Mouse (Mus musculus) lung, embryonic 16.5 days (tissue): Measurements from ENCODE around the gene Prss37. TPM values are rescaled to one million over a fixed set of nuclear protein-coding genes. Genes with fewer than 3 reads are reported as not detected.

ENCODE experiments used
- ATAC-seq: fragments of 200-750 bp; cut with Nextera tagmentation; 2 replicates; pipeline ENCODE4 v1.8.0; 2017; ENCODE audit warnings: low read depth, mild to moderate bottlenecking, moderate library complexity
- H3K27ac ChIP-seq: fragments of 300-500 bp; sonication (generic); 2 replicates; pipeline ENCODE4 v1.5.1; 2014; ENCODE audit warnings: mild to moderate bottlenecking, control low read depth, low read length
- H3K27me3 ChIP-seq: fragments of 300-500 bp; sonication (generic); 2 replicates; pipeline ENCODE4 v1.6.1; 2014; ENCODE audit warnings: low read depth, low read length, mixed read lengths; ENCODE audit not compliant: control insufficient read depth, insufficient read depth
- H3K36me3 ChIP-seq: fragments of 300-500 bp; sonication (generic); 2 replicates; pipeline ENCODE4 v1.6.1; 2014; ENCODE audit warnings: low read length; ENCODE audit not compliant: control insufficient read depth, insufficient read depth
- H3K4me1 ChIP-seq: fragments of 300-500 bp; sonication (generic); replicated peaks from 2 replicates; pipeline ENCODE4 v1.6.1; 2014; ENCODE audit warnings: low read length, mixed read lengths; ENCODE audit not compliant: control insufficient read depth, insufficient read depth
- H3K4me2 ChIP-seq: fragments of 300-500 bp; sonication (generic); 2 replicates; pipeline ENCODE4 v1.6.1; 2014; ENCODE audit warnings: low read depth, low read length, control low read depth
- H3K4me3 ChIP-seq: fragments of 300-500 bp; sonication (generic); 2 replicates; pipeline ENCODE4 v1.5.1; 2014; ENCODE audit warnings: mild to moderate bottlenecking, low read length, control low read depth
- H3K9ac ChIP-seq: fragments of 300-500 bp; sonication (generic); 2 replicates; pipeline ENCODE4 v1.6.1; 2014; ENCODE audit warnings: low read length, control low read depth
- H3K9me3 ChIP-seq: fragments of 300-500 bp; sonication (generic); 2 replicates; pipeline ENCODE4 v1.6.1; 2016; ENCODE audit warnings: low read length; ENCODE audit not compliant: control insufficient read depth
- WGBS: fragments of 180-500 bp; shearing (Covaris S2); extraction: QIAGEN DNeasy Blood & Tissue Kit; methylation state at CpG from one replicate; pipeline ENCODE4 v1.1.7; 2014; 5-methylcytosine and 5-hydroxymethylcytosine counted together
- polyA plus RNA-seq: library from polyadenylated mRNA; unstranded; fragments of >200 nt; fragmentation: Nextera tagmentation; extraction: Ambion mirVana; gene quantifications from 2 replicates; pipeline ENCODE4 v1.2.1, GENCODE M21; 2015

The Prss37 gene
- not detected in 2 replicates for polyA plus RNA-seq

DNA sequence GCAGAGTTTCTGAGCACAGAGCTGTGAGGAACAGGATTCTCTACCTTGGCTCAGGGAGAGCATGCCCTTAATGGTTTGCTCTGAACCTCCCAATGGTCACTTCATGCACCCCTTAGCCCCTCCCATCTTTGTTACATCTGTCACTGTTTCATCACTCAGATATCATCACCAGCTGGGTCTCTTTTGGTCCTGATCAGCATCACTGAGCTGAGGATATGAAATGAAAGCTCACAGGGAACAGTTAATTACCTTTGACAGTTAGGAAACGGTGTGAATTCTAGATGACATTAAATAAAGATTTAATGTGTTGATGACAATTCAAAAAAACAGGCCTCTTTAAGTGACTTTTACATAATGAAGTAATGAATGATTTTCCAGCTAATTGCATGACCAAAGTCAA, at the start of gene Prss37:
TSS of gene Prss37 (minus strand) at position 101 of the 400 bp plus-strand sequence.
- H3K4me3 ChIP-seq = no peak within 1 kb of the TSS
- H3K9me3 ChIP-seq = no peaks in the 10 kb centered on the region
- no peak within 1 kb of the TSS for H3K9ac ChIP-seq
- no peak within 1 kb of the TSS for H3K27ac ChIP-seq
- 63% methylated on average over 1 of the region's 1 CpGs for WGBS
- H3K4me2 ChIP-seq = no peak within 1 kb of the TSS
- H3K27me3 ChIP-seq = no peaks in the 10 kb centered on the region
- H3K36me3 ChIP-seq = no peaks in the 10 kb centered on the region
- ATAC-seq = no peak
- no peaks in the 10 kb centered on the region for H3K4me1 ChIP-seq

DNA sequence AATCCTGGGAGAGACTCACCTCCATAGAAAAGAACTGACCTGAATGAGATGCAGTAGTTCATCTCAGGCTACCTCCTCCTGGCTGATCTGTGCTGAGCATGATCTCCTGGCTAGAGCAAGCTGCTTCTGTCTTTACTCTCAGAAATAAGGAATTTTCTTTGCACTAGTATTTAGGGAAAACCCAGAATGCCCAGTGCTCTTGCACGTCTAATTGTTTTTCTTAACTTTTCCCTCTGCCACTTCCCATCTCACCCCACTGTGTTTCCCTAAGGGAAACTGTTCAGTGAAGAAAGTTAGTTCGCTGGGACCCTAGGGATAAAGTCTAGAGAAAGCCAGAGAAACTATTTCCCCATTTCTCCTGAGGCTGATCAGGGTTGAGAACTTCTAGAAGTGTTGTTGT, 35.6 kb upstream of the Prss37 start, which contains the start of gene Olfr461:
TSS of gene Olfr461 (minus strand) at position 101 of the 400 bp plus-strand sequence.
- no peaks in the 10 kb centered on the region for H3K9me3 ChIP-seq
- no peaks in the 10 kb centered on the region for H3K4me1 ChIP-seq
- no peak within 1 kb of the TSS for H3K4me2 ChIP-seq
- H3K36me3 ChIP-seq = no peaks in the 10 kb centered on the region
- H3K4me3 ChIP-seq = no peak within 1 kb of the TSS
- 78% methylated on average over 2 of the region's 2 CpGs for WGBS
- no peaks in the 10 kb centered on the region for H3K27me3 ChIP-seq
- H3K27ac ChIP-seq = no peak within 1 kb of the TSS
- no peak for ATAC-seq
- H3K9ac ChIP-seq = no peak within 1 kb of the TSS

DNA sequence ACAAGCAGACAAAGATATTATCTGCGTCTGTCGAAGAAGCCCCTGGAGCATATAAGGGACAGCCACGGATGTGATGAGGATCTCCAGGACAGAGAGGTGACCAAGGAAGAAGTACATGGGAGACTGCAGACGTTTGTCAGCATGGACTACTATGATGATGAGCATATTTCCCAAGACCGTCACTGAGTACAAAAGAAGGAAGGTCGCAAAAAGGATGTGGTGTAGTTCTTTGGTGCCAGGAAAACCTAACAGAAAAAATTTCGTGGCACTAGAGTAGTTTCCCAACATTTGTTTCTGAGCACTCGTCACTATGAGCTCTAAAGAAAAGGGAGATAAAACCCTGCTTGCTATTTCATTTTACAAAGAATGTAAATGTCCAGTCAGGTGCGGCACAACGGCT, 25.4 kb upstream of the Prss37 start:
- Histone ChIP-seq H3K4me3 (no peak overlapping the region), H3K36me3 (no peaks in the 10 kb centered on the region), H3K4me1 (no peaks in the 10 kb centered on the region), H3K27ac (no peak overlapping the region), H3K9ac (no peak overlapping the region), H3K27me3 (no peaks in the 10 kb centered on the region), H3K4me2 (no peak overlapping the region), H3K9me3 (no peaks in the 10 kb centered on the region)
- 77% methylated on average over 10 of the region's 10 CpGs for WGBS
- ATAC-seq = no peak

DNA sequence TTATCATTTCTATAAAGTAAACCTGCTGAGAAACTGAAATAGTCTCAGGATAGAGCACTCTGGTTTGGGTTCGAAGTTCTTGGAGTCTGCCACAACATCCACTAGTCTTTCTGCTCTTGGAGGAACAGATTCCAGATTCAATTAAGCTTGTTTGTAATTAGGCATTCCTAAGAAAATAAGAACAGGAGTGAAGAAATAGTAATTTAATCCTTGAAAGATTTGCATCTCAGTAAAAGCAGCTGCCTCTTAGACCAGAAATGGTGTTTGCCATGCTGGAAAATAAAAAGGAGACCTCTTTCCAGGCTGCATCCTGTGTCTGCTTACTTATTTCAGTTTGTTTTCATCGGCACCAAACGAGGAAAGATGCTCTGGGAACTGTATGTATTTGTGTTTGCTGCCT, 26.1 kb downstream of the Prss37 start, which contains the start of gene Tas2r108:
TSS of gene Tas2r108 (plus strand) at position 301 of the 400 bp plus-strand sequence.
- Histone ChIP-seq H3K9ac (no peak within 1 kb of the TSS), H3K4me1 (no peaks in the 10 kb centered on the region), H3K4me2 (no peak within 1 kb of the TSS), H3K27ac (no peak within 1 kb of the TSS), H3K4me3 (no peak within 1 kb of the TSS), H3K36me3 (no peaks in the 10 kb centered on the region), H3K9me3 (no peaks in the 10 kb centered on the region), H3K27me3 (no peaks in the 10 kb centered on the region)
- no peak for ATAC-seq
- WGBS = 91% methylated on average over 3 of the region's 3 CpGs

DNA sequence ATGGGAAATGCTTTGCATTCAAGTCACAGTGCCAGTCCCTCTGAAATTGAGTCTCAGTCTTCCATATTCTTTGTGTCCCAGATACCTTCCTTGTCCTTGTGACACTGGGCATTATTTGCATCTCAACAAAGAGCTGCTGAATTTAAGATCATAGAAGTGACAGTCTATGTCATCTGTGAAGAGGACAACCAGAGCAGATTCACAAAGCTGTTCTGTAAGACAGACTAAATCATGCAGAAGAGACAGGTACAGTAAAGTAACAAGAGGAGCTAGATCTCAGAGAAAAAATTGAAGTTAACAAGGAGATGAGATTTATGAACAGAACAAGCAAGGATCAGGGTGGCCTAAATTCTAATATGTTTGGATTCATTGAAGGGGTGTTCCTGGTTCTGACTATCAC, 28.4 kb downstream of the Prss37 start, which contains the start of gene Tas2r137:
TSS of gene Tas2r137 (plus strand) at position 301 of the 400 bp plus-strand sequence.
- H3K27me3 ChIP-seq = no peaks in the 10 kb centered on the region
- no peak within 1 kb of the TSS for H3K27ac ChIP-seq
- no peak within 1 kb of the TSS for H3K9ac ChIP-seq
- H3K4me3 ChIP-seq = no peak within 1 kb of the TSS
- no peaks in the 10 kb centered on the region for H3K9me3 ChIP-seq
- ATAC-seq = no peak
- no peak within 1 kb of the TSS for H3K4me2 ChIP-seq
- no peaks in the 10 kb centered on the region for H3K36me3 ChIP-seq
- H3K4me1 ChIP-seq = no peaks in the 10 kb centered on the region

DNA sequence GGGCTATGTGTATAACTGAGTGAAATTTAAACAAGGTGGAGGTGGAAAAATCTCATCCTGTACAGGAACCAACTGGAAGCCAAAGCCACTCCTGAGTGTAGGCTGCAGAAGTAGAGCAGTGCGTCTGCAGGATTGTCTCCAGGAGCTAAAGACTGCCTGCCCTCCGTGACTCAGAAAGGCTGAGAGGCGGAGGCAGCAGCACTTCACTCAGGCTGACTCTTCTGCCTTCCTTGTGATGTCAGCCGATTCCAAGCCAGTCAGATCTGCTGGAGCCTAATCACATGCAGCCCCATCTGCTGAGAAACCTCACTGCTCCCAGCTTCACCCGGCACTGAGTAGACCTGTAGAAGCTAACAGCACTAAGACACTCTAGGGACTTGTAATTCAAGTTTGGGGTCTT, 37.0 kb downstream of the Prss37 start:
- H3K27ac ChIP-seq = no peak overlapping the region
- 95% methylated on average over 5 of the region's 5 CpGs for WGBS
- H3K4me2 ChIP-seq = no peak overlapping the region
- H3K27me3 ChIP-seq = no peaks in the 10 kb centered on the region
- no peak for ATAC-seq
- H3K9me3 ChIP-seq = no peaks in the 10 kb centered on the region
- H3K9ac ChIP-seq = no peak overlapping the region
- peaks cover 39% of the 10 kb centered on the region for H3K36me3 ChIP-seq
- H3K4me1 ChIP-seq = no peaks in the 10 kb centered on the region
- H3K4me3 ChIP-seq = no peak overlapping the region

DNA sequence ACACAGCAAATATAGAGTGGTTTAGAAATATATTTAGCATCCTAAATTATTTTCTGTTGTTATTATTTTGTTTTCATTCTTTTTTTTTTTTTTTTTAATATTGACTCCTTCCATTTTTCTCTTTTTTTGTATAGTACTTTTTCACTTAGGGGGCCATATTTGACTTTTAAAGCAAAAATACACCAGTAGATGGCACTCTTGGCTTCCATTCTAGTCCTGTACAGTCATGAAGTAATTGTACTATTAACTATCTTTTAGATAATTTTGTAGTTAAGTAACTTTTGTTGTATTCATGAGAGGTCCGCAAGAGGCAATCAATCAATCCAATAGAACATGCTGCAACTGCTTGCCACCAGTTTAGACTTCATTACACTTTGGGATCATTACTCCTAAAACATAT, 39.6 kb downstream of the Prss37 start:
- Histone ChIP-seq H3K4me1 (no peaks in the 10 kb centered on the region), H3K27ac (no peak overlapping the region), H3K4me2 (no peak overlapping the region), H3K9me3 (no peaks in the 10 kb centered on the region), H3K4me3 (no peak overlapping the region), H3K27me3 (no peaks in the 10 kb centered on the region), H3K9ac (no peak overlapping the region), H3K36me3 (peaks cover 55% of the 10 kb centered on the region)
- no peak for ATAC-seq
- 76% methylated on average over 1 of the region's 1 CpGs for whole genome bisulfite sequencing

DNA sequence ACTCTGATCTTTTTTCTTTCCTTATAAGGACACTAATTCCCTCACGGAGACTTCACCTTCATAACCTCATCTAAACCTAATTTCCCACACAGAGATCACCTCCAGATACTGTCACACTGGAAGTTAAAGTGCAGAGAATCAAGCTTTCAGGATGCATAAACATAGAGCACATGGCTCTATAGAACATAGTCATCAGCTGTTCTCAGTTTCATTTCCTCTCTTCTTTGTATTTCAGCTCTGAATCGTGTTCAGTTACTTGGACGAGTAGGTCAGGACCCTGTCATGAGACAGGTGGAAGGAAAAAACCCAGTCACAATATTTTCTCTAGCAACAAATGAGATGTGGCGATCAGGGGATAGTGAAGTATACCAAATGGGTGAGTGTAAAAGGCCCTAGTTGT, 43.2 kb downstream of the Prss37 start:
- H3K9ac ChIP-seq = no peak overlapping the region
- peaks cover 39% of the 10 kb centered on the region for H3K36me3 ChIP-seq
- peaks cover 4% of the 10 kb centered on the region for H3K4me1 ChIP-seq
- H3K27ac ChIP-seq = no peak overlapping the region
- no peak overlapping the region for H3K4me2 ChIP-seq
- H3K9me3 ChIP-seq = no peaks in the 10 kb centered on the region
- WGBS = 88% methylated on average over 4 of the region's 4 CpGs
- no peak overlapping the region for H3K4me3 ChIP-seq
- ATAC-seq = no peak
- H3K27me3 ChIP-seq = no peaks in the 10 kb centered on the region

DNA sequence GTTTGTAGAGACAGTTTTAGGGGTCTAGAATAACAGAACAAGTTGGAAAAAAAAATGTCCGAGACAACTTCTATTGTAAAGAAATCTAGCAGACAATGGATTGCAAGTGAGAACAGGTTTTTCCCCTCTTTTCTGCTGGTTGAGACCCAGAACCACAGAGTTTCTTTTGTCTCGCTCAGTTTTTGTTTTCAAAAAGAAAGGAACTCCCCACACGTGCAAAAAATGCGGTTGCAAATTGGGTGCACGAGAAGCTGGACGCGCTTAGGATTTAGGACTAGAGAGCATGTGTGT, 47.6 kb downstream of the Prss37 start:
- Histone ChIP-seq H3K4me3 (peak overlapping the region; percentile 86), H3K9me3 (no peaks in the 10 kb centered on the region), H3K27me3 (no peaks in the 10 kb centered on the region; the same call in 1 of the 2 replicates), H3K27ac (peak overlapping the region; percentile 96), H3K36me3 (peaks cover 23% of the 10 kb centered on the region), H3K4me1 (peaks cover 4% of the 10 kb centered on the region), H3K4me2 (peak overlapping the region; percentile 79), H3K9ac (peak overlapping the region; percentile 96)
- ATAC-seq = peak; percentile 19; the same call in 1 of the 2 replicates
- under 1% methylated on average over 7 of the region's 7 CpGs for WGBS
